Mouse (Mus musculus): Measurements from ENCODE around the gene Nid2.

- no peak for TF ChIP-seq POLR2A (IDR thresholded peaks at IDR 0.05; ENCODE audit: control insufficient read depth, low read depth, low read length)
- TF ChIP-seq CTCF (IDR thresholded peaks at IDR 0.05; ENCODE audit: control insufficient read depth, insufficient read depth, insufficient replicate concordance, low read depth, low read length) = peak; percentile 81; the same call in 1 of the 2 replicates
These were observed 25.8 kb downstream of the Nid2 start for GRCm38 (mm10) chr14:19776890-19777289.
